Mouse (Mus musculus): ENCODE measurements around the gene Rpl15. TPM values are rescaled to one million over a fixed set of nuclear protein-coding genes. Genes with fewer than 3 reads are reported as not detected.

Gene Rpl15
- polyA plus RNA-seq, 1 experiment from 2014 or later, result 348 TPM

Other genes starting within 250 kb of the Rpl15 start
- 7.9 and 9.7 TPM in 2 replicates for gene Nr1d2, start 32.3 kb downstream of the Rpl15 start, polyA plus RNA-seq (2014; fragmentation: Nextera tagmentation; extraction: Ambion mirVana)
- gene Nkiras1, start 255 bp downstream of the Rpl15 start, polyA plus RNA-seq (2014; fragmentation: Nextera tagmentation; extraction: Ambion mirVana), result 50.8 and 53.5 TPM in 2 replicates
- gene Ube2e1, start 60.5 kb upstream of the Rpl15 start, polyA plus RNA-seq (2014; fragmentation: Nextera tagmentation; extraction: Ambion mirVana), result 75.6 and 79.6 TPM in 2 replicates